Mouse (Mus musculus) kidney, postnatal 36 days (tissue): ENCODE results near the gene Tchh.
"Not testable (repeated sequence)": the region's sequence is repeated elsewhere in the genome, so short reads cannot be mapped to it uniquely, and the experiment has no call there.

Experiments used
- DNase-seq, 2 experiments: peaks; one replicate each; pipeline ENCODE4 v3.0.0; 2021 to 2022; ENCODE audit warnings: mixed read lengths in 2 of 2

Tchh gene

GRCm38 (mm10) chr3:93442030-93442429 is at the start of gene Tchh:
Tchh (plus strand) TSS chr3:93442330.
- DNase-seq: no peak

GRCm38 (mm10) chr3:93393366-93393765 is 48.8 kb upstream of the Tchh start, which contains the start of gene Rptn:
Rptn (plus strand) TSS chr3:93393699.
- DNase-seq: no peak

- no peak for DNase-seq
Measured at GRCm38 (mm10) chr3:93403936-93404335, 38.2 kb upstream of the Tchh start.

- peak; percentile 29 to 66 for DNase-seq
Measured at GRCm38 (mm10) chr3:93406992-93407391, 35.1 kb upstream of the Tchh start.

- DNase-seq: no peak
Measured at GRCm38 (mm10) chr3:93411905-93412304, 30.2 kb upstream of the Tchh start.

GRCm38 (mm10) chr3:93431673-93432072 is 10.5 kb upstream of the Tchh start:
- DNase-seq: no peak

GRCm38 (mm10) chr3:93443501-93444101 is 1.5 kb downstream of the Tchh start:
- DNase-seq: peak; percentile 4 to 40

GRCm38 (mm10) chr3:93444343-93445164 is 2.4 kb downstream of the Tchh start:
- DNase-seq: peak; percentile 74 to 79

- peak; percentile 49 to 61 for DNase-seq
Measured at GRCm38 (mm10) chr3:93445165-93445705, 3.1 kb downstream of the Tchh start.

- DNase-seq: peak; percentile 41 to 53
Measured at GRCm38 (mm10) chr3:93446128-93446755, 4.1 kb downstream of the Tchh start.

- not testable (repeated sequence) for DNase-seq
Measured at GRCm38 (mm10) chr3:93446756-93447137, 4.6 kb downstream of the Tchh start.

- DNase-seq: peak; percentile 78 to 79
Measured at GRCm38 (mm10) chr3:93447138-93447841, 5.2 kb downstream of the Tchh start.

- no peak for DNase-seq
Measured at GRCm38 (mm10) chr3:93466556-93466955, 24.4 kb downstream of the Tchh start.

GRCm38 (mm10) chr3:93467130-93467529 is 25.0 kb downstream of the Tchh start:
- DNase-seq: no peak

- peak; percentile 23 to 43 for DNase-seq
Measured at GRCm38 (mm10) chr3:93468561-93468960, 26.4 kb downstream of the Tchh start, which contains the start of gene Tchhl1. Tchhl1 (plus strand) TSS chr3:93468754.

- DNase-seq: peak; percentile 33 to 83
Measured at GRCm38 (mm10) chr3:93469629-93470028, 27.5 kb downstream of the Tchh start.

- no peak for DNase-seq
Measured at GRCm38 (mm10) chr3:93480053-93480452, 37.9 kb downstream of the Tchh start.

GRCm38 (mm10) chr3:93481982-93482616 is 40.0 kb downstream of the Tchh start:
- DNase-seq: no peak

GRCm38 (mm10) chr3:93485611-93486010 is 43.5 kb downstream of the Tchh start:
- DNase-seq: no peak

GRCm38 (mm10) chr3:93488541-93488940 is 46.4 kb downstream of the Tchh start:
- peak; percentile 26 to 31 for DNase-seq

GRCm38 (mm10) chr3:93492176-93492575 is 50.0 kb downstream of the Tchh start:
- no peak for DNase-seq

- peak; percentile 61 to 70 for DNase-seq
Measured at GRCm38 (mm10) chr3:93493992-93494391, 51.9 kb downstream of the Tchh start.
